Mouse (Mus musculus): ENCODE results near the gene Tfap4.
"Not testable (repeated sequence)": the region's sequence is repeated elsewhere in the genome, so short reads cannot be mapped to it uniquely, and the experiment has no call there.

Gene Tfap4

GRCm38 (mm10) chr16:4552829-4553550 lies 6.7 kb downstream of the Tfap4 start:
- peak; percentile 29 for DNase-seq (ENCODE audit: low spot score)

GRCm38 (mm10) chr16:4551885-4552284 lies 7.8 kb downstream of the Tfap4 start:
- no peak for DNase-seq (ENCODE audit: low spot score)

DNA sequence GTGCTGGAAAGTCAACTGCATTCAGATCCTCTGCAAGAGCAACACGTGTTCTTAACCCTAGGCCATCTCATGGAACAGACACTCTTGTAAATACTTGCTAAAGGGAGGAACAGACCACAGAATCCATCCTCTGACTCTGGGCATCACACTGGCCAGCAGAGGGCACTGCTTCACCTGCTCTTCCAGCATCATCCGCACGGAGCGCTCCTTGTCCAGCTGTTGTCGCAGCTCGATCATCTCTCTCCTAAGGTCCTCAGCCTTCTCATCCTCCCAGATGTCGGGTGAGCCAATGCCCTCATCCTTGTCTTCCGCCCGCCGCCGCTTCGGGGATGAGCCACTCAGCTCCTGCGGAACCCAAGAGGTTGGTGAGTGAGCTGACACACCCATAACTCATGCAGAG lies 8.6 kb downstream of the Tfap4 start:
- DNase-seq (ENCODE audit: low spot score), result peak; percentile 38

DNA sequence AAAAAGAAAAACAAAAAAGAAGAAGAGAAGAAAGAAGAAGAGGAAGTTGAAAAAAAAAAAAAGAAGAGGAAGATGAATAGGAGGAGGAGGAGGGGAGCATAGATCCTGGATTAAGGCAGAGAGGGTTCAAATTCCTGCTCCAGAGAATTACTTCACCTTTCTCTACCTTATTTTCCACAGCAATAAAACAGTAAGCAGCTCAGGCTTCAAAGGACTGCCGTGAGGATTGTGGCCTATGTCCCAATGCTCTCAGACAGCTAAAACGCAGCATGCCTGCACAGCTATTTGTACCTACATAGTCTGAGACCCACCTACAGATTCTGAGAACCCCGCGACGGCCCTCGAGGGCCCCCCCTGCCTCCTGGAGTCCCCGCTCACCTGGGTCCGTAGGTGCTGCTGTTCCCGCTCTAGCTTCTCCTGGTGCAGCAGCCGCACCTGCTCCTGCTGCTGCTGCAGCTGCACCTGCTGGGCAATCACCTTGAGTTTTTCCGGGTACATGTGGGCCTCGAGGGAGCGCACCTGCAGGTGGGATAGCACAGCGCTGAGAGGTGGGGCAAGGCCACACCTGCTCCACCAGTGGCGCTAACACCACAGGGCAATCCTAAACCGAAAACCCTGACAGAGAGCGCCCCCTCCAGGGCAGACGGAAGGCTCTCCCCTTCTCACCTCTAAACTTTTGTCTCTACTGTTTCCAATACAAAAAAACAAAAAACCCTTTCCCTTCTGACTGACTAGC lies 10.5 kb downstream of the Tfap4 start:
- DNase-seq (ENCODE audit: low spot score), result no peak

DNA sequence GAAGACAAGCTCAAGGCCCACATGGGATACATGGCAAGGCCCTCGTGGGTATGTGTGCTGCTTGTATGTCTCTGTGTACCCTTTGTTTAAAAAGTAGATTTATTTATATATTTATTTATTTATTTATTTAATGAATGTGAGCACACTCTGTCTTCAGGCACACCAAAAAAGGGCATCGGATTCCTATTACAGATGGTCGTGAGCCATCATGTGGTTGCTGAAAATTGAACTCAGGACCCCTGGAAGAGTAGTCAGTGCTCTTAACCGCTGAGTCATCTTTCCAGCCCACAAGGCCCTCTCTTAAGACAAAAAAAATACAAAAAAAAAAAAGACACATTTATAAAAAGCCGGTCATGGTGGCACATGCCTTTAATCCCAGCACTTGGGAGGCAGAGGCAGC lies 12.0 kb downstream of the Tfap4 start:
- DNase-seq (ENCODE audit: low spot score), result no peak

GRCm38 (mm10) chr16:4546838-4547237 lies 12.8 kb downstream of the Tfap4 start:
- no peak for DNase-seq (ENCODE audit: low spot score)

DNA sequence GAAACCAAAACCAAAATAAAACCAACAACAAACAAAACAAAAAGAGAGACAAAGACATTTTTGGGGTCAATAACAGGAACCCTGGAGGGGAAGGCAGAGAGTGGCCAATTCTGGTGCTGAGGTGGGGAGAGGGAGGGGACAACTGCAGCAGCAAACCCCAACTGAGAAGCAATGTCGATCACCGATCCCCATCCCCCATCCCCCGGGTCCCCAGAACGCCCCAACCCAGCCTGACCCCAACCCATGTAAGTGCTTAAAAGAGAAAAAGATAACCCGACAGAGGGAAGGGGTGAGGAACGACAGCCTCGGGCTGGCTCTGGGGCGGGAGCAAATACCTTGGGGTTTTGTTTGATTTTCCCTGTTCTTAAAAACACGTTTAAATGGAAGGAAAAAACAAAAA lies 14.8 kb downstream of the Tfap4 start:
- DNase-seq (ENCODE audit: low spot score), result no peak

GRCm38 (mm10) chr16:4543266-4543665 lies 16.4 kb downstream of the Tfap4 start:
- DNase-seq (ENCODE audit: low spot score), result no peak

DNA sequence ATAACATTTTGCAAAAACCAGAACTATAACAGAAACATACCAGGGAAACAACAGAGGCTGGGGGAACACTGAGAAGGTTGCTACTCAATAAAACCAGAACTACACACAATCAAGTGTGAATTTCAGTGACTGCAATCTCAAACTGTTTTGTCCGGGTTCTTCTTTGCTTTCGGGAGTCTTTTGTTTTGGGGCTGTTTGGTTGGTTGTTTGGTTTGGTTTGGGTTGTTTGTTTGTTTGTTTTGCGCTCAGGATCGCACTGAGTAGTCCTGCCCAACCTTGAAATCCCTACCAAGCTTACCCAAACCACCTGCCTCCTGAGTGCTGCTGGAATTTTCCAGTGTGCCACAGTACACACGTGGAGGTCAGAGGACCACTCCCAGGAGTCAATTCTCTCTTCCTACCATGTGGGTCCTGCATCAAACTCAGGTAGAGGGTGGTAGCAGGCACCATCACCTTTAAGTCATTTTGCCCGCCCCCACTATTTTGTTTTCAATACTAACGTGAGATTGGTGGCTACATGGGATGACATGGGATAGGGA lies 17.3 kb downstream of the Tfap4 start:
- no peak for DNase-seq (ENCODE audit: low spot score)

GRCm38 (mm10) chr16:4541501-4542198 lies 18.0 kb downstream of the Tfap4 start, which contains the start of gene Srl:
Gene Srl, minus strand, starts transcription at chr16:4541816.
- peak; percentile 100 for DNase-seq (ENCODE audit: low spot score)

DNA sequence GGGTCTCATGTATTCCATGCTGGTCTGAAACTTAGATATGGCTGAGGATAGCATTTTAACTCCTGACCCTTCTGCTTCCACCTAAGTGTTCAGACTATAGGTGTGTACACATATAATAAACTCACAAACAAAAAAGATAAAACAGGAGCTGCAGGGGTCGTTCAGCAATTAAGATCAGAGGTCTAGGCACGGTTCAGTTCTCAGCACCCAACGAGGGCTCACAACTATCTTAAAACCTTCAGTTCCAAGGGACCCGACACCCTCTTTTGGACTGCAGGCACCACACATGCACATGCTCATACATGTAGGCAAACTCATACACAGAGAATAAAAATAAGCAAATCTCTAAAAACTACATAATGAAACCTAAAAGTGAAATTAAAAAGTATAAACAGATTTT lies 18.6 kb downstream of the Tfap4 start:
- no peak for DNase-seq (ENCODE audit: low spot score)

DNA sequence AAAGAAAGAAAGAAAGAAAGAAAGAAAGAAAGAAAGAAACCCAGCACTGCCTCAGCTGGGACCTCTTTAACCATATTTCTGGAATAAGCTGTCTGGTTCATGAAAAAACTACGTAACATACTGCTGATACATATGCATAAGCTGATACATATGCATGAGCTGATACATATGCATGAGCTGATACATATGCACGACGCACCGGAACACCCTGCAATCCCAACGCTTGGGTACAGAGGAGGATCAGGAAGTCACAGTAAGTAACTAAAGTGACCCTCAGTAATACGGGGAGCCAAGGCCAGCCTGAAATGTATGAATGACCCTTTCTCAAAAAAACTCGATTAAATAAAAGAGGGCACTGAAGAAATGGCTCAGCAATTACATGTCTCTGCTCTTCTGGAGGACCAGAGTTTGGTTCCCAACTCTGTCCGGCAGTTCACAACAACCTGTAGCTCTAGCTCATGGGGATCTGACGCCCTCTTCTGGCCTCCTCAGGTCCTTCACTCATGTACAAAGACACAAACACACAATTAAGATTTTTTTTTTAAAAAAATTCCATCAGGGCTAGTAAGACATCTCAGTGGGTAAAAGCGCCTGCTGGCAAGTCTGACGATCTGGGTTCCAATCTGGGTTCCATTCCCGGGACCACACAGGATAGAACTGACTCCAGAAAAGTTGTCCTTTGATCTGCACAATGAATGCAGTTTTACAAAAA lies 19.4 kb downstream of the Tfap4 start:
- no peak for DNase-seq (ENCODE audit: low spot score)

DNA sequence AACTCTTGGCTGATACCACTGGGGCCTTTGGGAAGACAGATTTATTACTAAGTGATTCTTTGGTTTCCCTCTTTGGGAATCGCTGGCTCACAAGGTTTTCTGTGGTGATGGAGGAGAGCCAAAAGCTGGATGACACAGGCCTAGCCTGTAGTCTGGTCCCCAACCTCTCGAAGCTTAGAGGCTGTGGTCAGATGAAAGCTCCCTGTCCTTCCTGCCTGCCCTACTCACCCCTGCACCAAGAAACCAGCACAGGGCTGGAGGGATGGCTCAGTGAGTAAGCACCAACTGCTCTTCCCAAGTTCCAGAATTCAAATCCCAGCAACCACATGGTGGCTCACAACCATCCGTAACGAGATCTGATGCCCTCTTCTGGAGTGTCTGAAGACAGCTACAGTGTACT lies 20.1 kb downstream of the Tfap4 start:
- DNase-seq (ENCODE audit: low spot score), result no peak

- no peak for DNase-seq (ENCODE audit: low spot score)
These were observed 21.9 kb downstream of the Tfap4 start for GRCm38 (mm10) chr16:4537616-4538358.

DNA sequence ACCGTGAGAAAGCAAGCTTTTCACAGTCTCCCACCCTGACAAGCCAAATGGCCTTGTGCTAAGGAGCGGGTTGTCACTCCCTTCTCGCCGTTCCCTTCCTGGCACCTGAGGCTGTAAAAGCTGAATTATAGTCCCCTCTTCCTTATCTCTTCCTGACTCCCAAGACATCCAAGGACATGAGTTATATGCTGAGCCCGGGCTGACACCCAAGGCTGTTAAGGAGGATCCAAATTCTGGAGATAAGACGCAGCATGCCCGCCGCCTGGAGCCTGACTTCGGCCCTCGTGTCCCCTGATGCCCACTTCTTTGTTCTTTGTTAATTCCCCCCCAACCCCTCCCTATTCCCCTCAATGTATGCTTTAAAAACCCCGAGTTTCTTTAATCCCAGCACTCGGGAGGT lies 32.3 kb downstream of the Tfap4 start:
- not testable (repeated sequence) for DNase-seq (ENCODE audit: low spot score)

GRCm38 (mm10) chr16:4523313-4524004 lies 36.2 kb downstream of the Tfap4 start:
- no peak for DNase-seq (ENCODE audit: low spot score)

GRCm38 (mm10) chr16:4522879-4523278 lies 36.8 kb downstream of the Tfap4 start:
- no peak for DNase-seq (ENCODE audit: low spot score)

- DNase-seq (ENCODE audit: low spot score), result no peak
These were observed 37.7 kb downstream of the Tfap4 start for GRCm38 (mm10) chr16:4521735-4522530.

DNA sequence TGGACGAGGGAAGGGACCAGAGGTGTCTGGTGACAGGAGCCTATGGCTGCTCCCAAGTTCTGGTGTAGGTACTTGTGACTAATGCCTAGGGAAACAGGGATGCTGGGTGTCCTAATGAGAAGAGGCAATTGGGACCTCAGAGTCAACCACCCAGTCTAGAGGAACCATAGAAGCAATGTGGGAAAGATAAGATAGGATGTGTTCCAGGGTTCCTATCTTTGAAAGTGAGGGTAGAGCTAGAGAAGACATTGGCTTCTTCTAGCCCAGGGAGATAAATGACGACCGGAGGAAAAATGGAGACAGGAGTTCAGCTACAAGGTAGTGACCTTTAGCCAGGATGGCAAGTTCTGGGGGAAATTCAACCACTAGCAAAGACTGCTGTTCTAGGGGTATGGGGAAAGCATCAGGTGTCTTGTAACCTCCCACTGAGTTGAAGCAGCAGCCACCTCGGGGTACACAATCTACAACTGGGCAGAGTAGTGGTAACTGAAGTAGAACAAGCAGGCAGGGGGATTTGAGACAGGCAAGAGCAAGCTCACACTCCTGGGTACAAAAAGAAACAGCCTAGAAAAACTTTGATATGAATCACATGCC lies 38.5 kb downstream of the Tfap4 start:
- DNase-seq (ENCODE audit: low spot score), result no peak
